Mouse (Mus musculus) kidney, embryonic 14.5 days (tissue): Measurements from ENCODE around the gene Wfdc12. TPM values are rescaled to one million over a fixed set of nuclear protein-coding genes. Genes with fewer than 3 reads are reported as not detected.
"Not testable (repeated sequence)": the region's sequence is repeated elsewhere in the genome, so short reads cannot be mapped to it uniquely, and the experiment has no call there.

ENCODE experiments used
- ATAC-seq: fragments of 200-750 bp; cut with Nextera tagmentation; 2 replicates; pipeline ENCODE4 v1.8.0; 2017; ENCODE audit warnings: moderate number of reproducible peaks, mild to moderate bottlenecking, moderate TSS enrichment, moderate library complexity; ENCODE audit not compliant: low FRiP score, low TSS enrichment
- H3K27ac ChIP-seq: fragments of 300-500 bp; sonication (generic); 2 replicates; pipeline ENCODE4 v1.5.1; 2014; ENCODE audit warnings: low read depth, mild to moderate bottlenecking, low read length, moderate library complexity, mixed read lengths
- H3K27me3 ChIP-seq: fragments of 300-500 bp; sonication (generic); 2 replicates; pipeline ENCODE4 v1.6.1; 2014; ENCODE audit warnings: mild to moderate bottlenecking, low read length; ENCODE audit not compliant: control insufficient read depth, insufficient read depth
- H3K36me3 ChIP-seq: fragments of 300-500 bp; sonication (generic); 2 replicates; pipeline ENCODE4 v1.6.1; 2014; ENCODE audit warnings: low read length, mixed read lengths; ENCODE audit not compliant: control insufficient read depth, insufficient read depth
- H3K4me1 ChIP-seq: fragments of 300-500 bp; sonication (generic); 2 replicates; pipeline ENCODE4 v1.6.1; 2014; ENCODE audit warnings: low read length, mixed read lengths; ENCODE audit not compliant: control insufficient read depth, insufficient read depth
- H3K4me2 ChIP-seq: fragments of 300-500 bp; sonication (generic); replicated peaks from 2 replicates; pipeline ENCODE4 v1.6.1; 2014; ENCODE audit warnings: low read depth, mild to moderate bottlenecking, low read length
- H3K4me3 ChIP-seq: fragments of 300-500 bp; sonication (generic); 2 replicates; pipeline ENCODE4 v1.5.1; 2014; ENCODE audit warnings: mild to moderate bottlenecking, low read length
- H3K9ac ChIP-seq: fragments of 300-500 bp; sonication (generic); 2 replicates; pipeline ENCODE4 v1.6.1; 2014; ENCODE audit warnings: low read depth, mild to moderate bottlenecking, low read length, moderate library complexity
- H3K9me3 ChIP-seq: fragments of 300-500 bp; sonication (generic); 2 replicates; pipeline ENCODE4 v1.6.1; 2016; ENCODE audit warnings: low read length; ENCODE audit not compliant: control insufficient read depth
- WGBS: fragments of 180-500 bp; shearing (Covaris S2); extraction: QIAGEN DNeasy Blood & Tissue Kit; methylation state at CpG from one replicate; pipeline ENCODE4 v1.1.7; 2014; 5-methylcytosine and 5-hydroxymethylcytosine counted together
- polyA plus RNA-seq: library from polyadenylated mRNA; unstranded; fragments of >200 nt; fragmentation: Nextera tagmentation; extraction: Ambion mirVana; gene quantifications from 2 replicates; pipeline ENCODE4 v1.2.1, GENCODE M21; 2014

Gene Wfdc12
- polyA plus RNA-seq, 1 experiment from 2014 or later = not detected

DNA sequence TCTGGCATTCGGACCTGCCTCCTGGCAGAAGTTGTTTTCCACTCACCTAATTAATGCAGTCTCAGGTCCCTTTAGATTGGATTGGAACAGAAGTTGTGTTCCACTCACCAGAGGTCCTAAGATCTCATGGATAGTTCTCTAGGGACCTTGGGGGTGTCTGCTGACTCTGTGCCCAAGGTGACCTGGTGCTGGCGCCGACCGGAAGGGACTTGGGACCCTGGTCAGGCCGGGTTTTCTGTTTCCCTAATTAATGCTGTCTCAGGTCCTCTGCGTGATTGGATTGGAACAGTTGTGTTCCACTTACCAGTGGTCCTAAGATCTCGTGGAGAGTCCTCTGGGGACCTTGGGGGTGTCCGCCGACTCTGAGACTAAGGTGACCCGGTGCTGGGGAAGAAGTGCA lies 15.6 kb upstream of the Wfdc12 start:
- H3K4me3 ChIP-seq, H3K9me3 ChIP-seq, H3K36me3 ChIP-seq, H3K4me2 ChIP-seq, H3K27me3 ChIP-seq, H3K9ac ChIP-seq, H3K4me1 ChIP-seq, H3K27ac ChIP-seq, ATAC-seq: not testable (repeated sequence)
- WGBS = 94% methylated on average over 10 of the region's 10 CpGs

- H3K36me3 ChIP-seq = no peaks in the 10 kb centered on the region
- no peak within 1 kb of the TSS for H3K4me2 ChIP-seq
- no peaks in the 10 kb centered on the region for H3K4me1 ChIP-seq
- H3K27me3 ChIP-seq = no peaks in the 10 kb centered on the region
- no peak within 1 kb of the TSS for H3K9ac ChIP-seq
- ATAC-seq = no peak
- H3K27ac ChIP-seq = no peak within 1 kb of the TSS
- WGBS = 72% methylated on average over 20 of the region's 20 CpGs
- no peak within 1 kb of the TSS for H3K4me3 ChIP-seq
- no peaks in the 10 kb centered on the region for H3K9me3 ChIP-seq
Observed at GRCm38 (mm10) chr2:164199626-164200327, 9.4 kb upstream of the Wfdc12 start, which contains the start of gene Wfdc15a. TSS of gene Wfdc15a (minus strand) at chr2:164200130.

GRCm38 (mm10) chr2:164196700-164196990 lies 6.2 kb upstream of the Wfdc12 start:
- ATAC-seq = no peak
- no peak overlapping the region for H3K4me3 ChIP-seq
- H3K9ac ChIP-seq = no peak overlapping the region
- H3K9me3 ChIP-seq = no peaks in the 10 kb centered on the region
- H3K27me3 ChIP-seq = no peaks in the 10 kb centered on the region
- no peaks in the 10 kb centered on the region for H3K4me1 ChIP-seq
- H3K4me2 ChIP-seq = no peak overlapping the region
- no peaks in the 10 kb centered on the region for H3K36me3 ChIP-seq
- 89% methylated on average over 5 of the region's 5 CpGs for WGBS
- no peak overlapping the region for H3K27ac ChIP-seq

GRCm38 (mm10) chr2:164195971-164196699 lies 5.7 kb upstream of the Wfdc12 start:
- H3K4me2 ChIP-seq = no peak overlapping the region
- no peaks in the 10 kb centered on the region for H3K9me3 ChIP-seq
- no peaks in the 10 kb centered on the region for H3K27me3 ChIP-seq
- H3K9ac ChIP-seq = no peak overlapping the region
- H3K4me1 ChIP-seq = no peaks in the 10 kb centered on the region
- H3K4me3 ChIP-seq = no peak overlapping the region
- no peaks in the 10 kb centered on the region for H3K36me3 ChIP-seq
- ATAC-seq = no peak
- WGBS = 91% methylated on average over 5 of the region's 5 CpGs
- H3K27ac ChIP-seq = no peak overlapping the region

GRCm38 (mm10) chr2:164194959-164195630 lies 4.7 kb upstream of the Wfdc12 start:
- H3K4me2 ChIP-seq = no peak overlapping the region
- no peak overlapping the region for H3K27ac ChIP-seq
- 76% methylated on average over 5 of the region's 5 CpGs for WGBS
- H3K4me3 ChIP-seq = no peak overlapping the region
- H3K36me3 ChIP-seq = no peaks in the 10 kb centered on the region
- H3K27me3 ChIP-seq = no peaks in the 10 kb centered on the region
- no peak for ATAC-seq
- H3K9me3 ChIP-seq = no peaks in the 10 kb centered on the region
- H3K4me1 ChIP-seq = no peaks in the 10 kb centered on the region
- H3K9ac ChIP-seq = no peak overlapping the region

GRCm38 (mm10) chr2:164192279-164192678 lies 1.9 kb upstream of the Wfdc12 start:
- H3K27me3 ChIP-seq = no peaks in the 10 kb centered on the region
- H3K27ac ChIP-seq = no peak overlapping the region
- no peak for ATAC-seq
- H3K4me2 ChIP-seq = no peak overlapping the region
- no peaks in the 10 kb centered on the region for H3K36me3 ChIP-seq
- no peaks in the 10 kb centered on the region for H3K4me1 ChIP-seq
- no peak overlapping the region for H3K9ac ChIP-seq
- H3K4me3 ChIP-seq = no peak overlapping the region
- no peaks in the 10 kb centered on the region for H3K9me3 ChIP-seq

DNA sequence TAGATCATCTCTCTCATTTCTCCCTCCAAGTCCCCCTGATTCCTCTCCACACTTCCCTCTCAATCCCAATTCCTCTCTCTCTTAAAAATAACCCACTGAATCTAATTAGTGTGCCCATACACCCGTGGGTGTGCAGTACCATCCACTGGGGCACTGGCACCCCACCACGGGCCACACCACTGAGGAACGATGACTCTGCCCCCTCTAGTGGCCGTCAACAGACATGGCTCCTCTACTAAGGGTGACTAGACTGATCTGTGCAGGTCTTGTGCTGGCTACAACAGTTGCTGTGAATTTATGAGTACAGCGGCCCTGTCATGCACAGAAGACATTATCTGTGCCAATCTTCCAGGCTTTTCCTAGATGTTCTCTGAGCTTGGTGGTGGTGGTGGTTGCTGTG lies 1.7 kb downstream of the Wfdc12 start:
- WGBS = 31% methylated on average over 5 of the region's 5 CpGs

DNA sequence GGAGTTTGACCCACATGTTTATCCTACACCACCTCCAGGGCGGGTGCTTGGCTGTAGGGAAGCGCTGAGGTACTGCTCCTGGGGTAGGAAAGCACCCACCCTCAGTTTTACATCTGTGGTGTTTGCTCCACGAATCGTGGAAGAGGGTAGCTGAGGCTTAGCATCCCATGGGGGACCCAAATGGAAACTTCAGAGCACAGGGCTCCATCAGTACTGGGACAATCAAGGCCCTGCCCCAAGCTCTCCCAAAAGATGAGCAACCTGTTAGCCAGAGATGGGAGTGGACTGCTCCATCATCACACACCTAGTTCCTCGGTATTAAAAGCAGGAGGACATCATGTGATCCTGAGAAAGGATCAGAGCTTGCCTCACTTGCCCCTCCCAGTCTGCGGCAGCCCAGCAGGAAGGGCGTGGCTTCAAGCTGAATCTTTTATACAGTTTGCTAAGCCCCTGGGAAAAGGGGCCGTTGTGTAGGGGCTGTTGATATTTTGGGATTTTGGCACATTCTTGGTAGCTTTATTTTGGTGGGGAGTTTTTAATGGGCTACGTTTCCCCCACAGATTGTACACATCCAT lies 6.2 kb downstream of the Wfdc12 start:
- Histone ChIP-seq H3K27me3 (no peaks in the 10 kb centered on the region), H3K4me3 (no peak overlapping the region), H3K27ac (no peak overlapping the region), H3K36me3 (no peaks in the 10 kb centered on the region), H3K9ac (no peak overlapping the region), H3K4me1 (no peaks in the 10 kb centered on the region), H3K4me2 (no peak overlapping the region), H3K9me3 (no peaks in the 10 kb centered on the region)
- 45% methylated on average over 9 of the region's 9 CpGs for WGBS
- no peak for ATAC-seq

More for the DNA sequence above, 1.7 kb downstream of the Wfdc12 start:
- Histone ChIP-seq H3K36me3 (no peaks in the 10 kb centered on the region), H3K4me1 (no peaks in the 10 kb centered on the region), H3K27me3 (no peaks in the 10 kb centered on the region), H3K27ac (no peak overlapping the region), H3K9ac (no peak overlapping the region), H3K9me3 (no peaks in the 10 kb centered on the region), H3K4me3 (no peak overlapping the region), H3K4me2 (no peak overlapping the region)
- ATAC-seq = no peak

DNA sequence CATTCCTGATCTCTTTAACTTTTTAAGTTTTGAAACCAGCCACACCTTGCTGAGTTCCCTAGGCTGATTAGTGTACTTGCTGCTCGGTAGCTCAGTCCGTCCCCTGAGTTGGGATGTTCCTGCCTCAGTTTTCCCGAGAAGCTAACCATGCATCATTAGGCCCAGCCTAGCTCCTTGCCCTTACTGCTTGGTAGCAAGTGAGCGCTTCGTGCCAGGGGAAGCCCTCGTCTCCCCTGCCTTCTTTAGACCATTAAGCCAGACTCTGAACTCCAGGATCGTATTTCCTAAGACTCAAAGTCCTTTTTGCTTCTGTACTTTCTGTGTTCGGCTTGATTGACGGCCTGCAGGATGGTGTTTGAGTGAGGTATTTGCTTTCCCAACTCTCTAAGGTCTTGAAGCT lies 7.1 kb downstream of the Wfdc12 start:
- Histone ChIP-seq H3K4me2 (no peak overlapping the region), H3K4me1 (no peaks in the 10 kb centered on the region), H3K27ac (no peak overlapping the region), H3K9me3 (no peaks in the 10 kb centered on the region), H3K27me3 (no peaks in the 10 kb centered on the region), H3K36me3 (no peaks in the 10 kb centered on the region), H3K4me3 (no peak overlapping the region), H3K9ac (no peak overlapping the region)
- ATAC-seq = no peak
- 42% methylated on average over 9 of the region's 9 CpGs for WGBS
